Mouse (Mus musculus): ENCODE results near the gene Gm21961. TPM values are rescaled to one million over a fixed set of nuclear protein-coding genes. Genes with fewer than 3 reads are reported as not detected.
"Not testable (repeated sequence)": the region's sequence is repeated elsewhere in the genome, so short reads cannot be mapped to it uniquely, and the experiment has no call there.

Gm21961 gene
- not detected in 2 replicates for total RNA-seq (2017)

GRCm38 (mm10) chr15:65014804-65015203, at the start of gene Gm21961:
TSS of gene Gm21961 (minus strand) at chr15:65014904.
- ATAC-seq (replicated peaks; ENCODE audit: low read depth, poor library complexity, severe bottlenecking), result no peak

- ATAC-seq (replicated peaks; ENCODE audit: low read depth, poor library complexity, severe bottlenecking), result no peak
Observed at GRCm38 (mm10) chr15:65041999-65042398, 27.3 kb upstream of the Gm21961 start.

- ATAC-seq (replicated peaks; ENCODE audit: low read depth, poor library complexity, severe bottlenecking), result not testable (repeated sequence)
Observed at GRCm38 (mm10) chr15:65039216-65039615, 24.5 kb upstream of the Gm21961 start.

- ATAC-seq (replicated peaks; ENCODE audit: low read depth, poor library complexity, severe bottlenecking), result no peak
Observed at GRCm38 (mm10) chr15:65017971-65018370, 3.3 kb upstream of the Gm21961 start.

- no peak for ATAC-seq (replicated peaks; ENCODE audit: low read depth, poor library complexity, severe bottlenecking)
Observed at GRCm38 (mm10) chr15:65006177-65006576, 8.5 kb downstream of the Gm21961 start.

GRCm38 (mm10) chr15:64994498-64994897, 20.2 kb downstream of the Gm21961 start:
- ATAC-seq (replicated peaks; ENCODE audit: low read depth, poor library complexity, severe bottlenecking), result no peak

GRCm38 (mm10) chr15:64979976-64980375, 34.7 kb downstream of the Gm21961 start:
- ATAC-seq (replicated peaks; ENCODE audit: low read depth, poor library complexity, severe bottlenecking), result no peak

- ATAC-seq (replicated peaks; ENCODE audit: low read depth, poor library complexity, severe bottlenecking), result peak; percentile 66; the same call in 1 of the 2 replicates
Observed at GRCm38 (mm10) chr15:64976044-64976805, 38.5 kb downstream of the Gm21961 start.

Other genes starting within 250 kb of the Gm21961 start
- gene Gm21798, start 197.2 kb downstream of the Gm21961 start, total RNA-seq (2017), result not detected in 2 replicates

Data from common myeloid progenitor, adult 5-6 weeks (primary cell).